Mouse (Mus musculus) neutrophil, adult 65 days (primary cell): ENCODE measurements around the gene Armcx6. TPM values are rescaled to one million over a fixed set of nuclear protein-coding genes. Genes with fewer than 3 reads are reported as not detected.

ENCODE experiments used
- total RNA-seq: library from RNA; stranded (reverse); gene quantifications from 2 replicates; pipeline ENCODE4 v1.2.4, GENCODE M21; 2023

Armcx6 gene
- total RNA-seq, result 0.45 TPM in 1 of 2 replicates, not detected in the other

GRCm38 (mm10) chrX:134750764-134751592 lies at the start of gene Armcx6:
Gene Armcx6, minus strand, starts transcription at chrX:134751417.

GRCm38 (mm10) chrX:134756434-134757292 lies 5.4 kb upstream of the Armcx6 start, which contains the start of gene Armcx3:
Gene Armcx3, plus strand, starts transcription at chrX:134756595.

GRCm38 (mm10) chrX:134717752-134718308 lies 33.4 kb downstream of the Armcx6 start, which contains the start of gene Armcx1:
Gene Armcx1, plus strand, starts transcription at chrX:134717963.

Other genes with a start within 250 kb of the Armcx6 start
- gene Timm8a1, start 209.6 kb downstream of the Armcx6 start, total RNA-seq, result 8.4 and 9.0 TPM in 2 replicates
- gene Btk, start 167.8 kb downstream of the Armcx6 start, total RNA-seq, result 58.4 and 65.8 TPM in 2 replicates
- gene Rpl36a, start 165.8 kb downstream of the Armcx6 start, total RNA-seq, result 94.9 and 96.7 TPM in 2 replicates
- 102 and 112 TPM in 2 replicates for gene Gla, start 150.3 kb downstream of the Armcx6 start, total RNA-seq
- 94.7 and 111 TPM in 2 replicates for gene Hnrnph2, start 150.2 kb downstream of the Armcx6 start, total RNA-seq
- 0.36 and 0.38 TPM in 2 replicates for gene Armcx4, start 64.9 kb downstream of the Armcx6 start, total RNA-seq
- not detected in 2 replicates for gene Armcx1, start 33.5 kb downstream of the Armcx6 start, total RNA-seq
- 5.0 and 8.0 TPM in 2 replicates for gene Armcx3, start 5.2 kb upstream of the Armcx6 start, total RNA-seq
- gene Armcx2, start 57.8 kb upstream of the Armcx6 start, total RNA-seq, result 1.8 and 2.7 TPM in 2 replicates
- 0.23 TPM in 1 of 2 replicates, not detected in the other for gene Nxf2, start 213.3 kb upstream of the Armcx6 start, total RNA-seq